Mouse (Mus musculus): Measurements from ENCODE around the gene Stag3. TPM values are rescaled to one million over a fixed set of nuclear protein-coding genes. Genes with fewer than 3 reads are reported as not detected.

Stag3 gene
- polyA plus RNA-seq, 1 experiment: 16.5 TPM

DNA sequence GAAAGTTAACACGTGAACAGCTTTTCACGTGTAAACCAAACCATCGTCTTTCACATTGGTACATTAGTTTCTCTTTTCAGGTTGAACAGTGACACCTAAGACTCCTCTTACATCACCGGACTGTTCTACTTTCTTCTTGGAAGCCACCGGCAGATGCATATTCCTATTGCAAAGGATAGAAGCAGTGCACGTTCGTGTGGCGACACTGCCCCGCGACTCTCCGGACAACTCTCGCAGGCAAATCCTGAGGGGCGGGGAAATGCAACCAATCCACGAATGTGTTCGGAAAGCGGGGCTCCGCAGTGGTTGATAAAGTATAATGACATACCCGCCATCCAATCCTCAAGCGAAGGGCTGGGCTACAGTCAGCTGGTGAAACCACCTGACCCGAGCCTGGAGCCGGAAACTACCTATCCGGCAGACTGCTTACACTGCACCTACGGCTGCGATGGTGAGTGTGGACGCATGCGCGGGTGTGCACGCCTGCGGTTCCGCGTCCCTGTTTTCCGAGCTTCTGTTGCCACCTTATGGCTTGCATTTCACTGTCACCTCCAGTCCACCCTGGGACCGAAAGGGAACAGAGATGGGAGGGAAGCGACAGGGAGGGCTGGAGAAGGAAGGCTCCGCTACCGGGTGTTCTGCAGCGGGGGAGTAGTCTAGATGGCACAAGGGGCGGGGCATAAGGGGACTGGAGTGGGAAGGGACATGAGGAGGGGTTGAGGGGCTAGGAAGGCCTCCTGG lies 24.5 kb upstream of the Stag3 start, which contains the start of gene Lamtor4:
TSS of gene Lamtor4 (plus strand) at position 130 of the 741 bp plus-strand sequence.
- Histone ChIP-seq H3K27ac (ENCODE audit: insufficient read depth, low read length) (0 out of 2 replicates have a peak within 1 kb of the TSS, but pooled peaks have one; percentile 48), H3K9ac (ENCODE audit: low read depth, poor library complexity, severe bottlenecking) (peak within 1 kb of the TSS; percentile 57), H3K9me3 (replicated peaks; ENCODE audit: control insufficient read depth, insufficient read depth, low read length, poor library complexity, severe bottlenecking) (no peaks in the 10 kb centered on the region), H3K4me1 (ENCODE audit: control insufficient read depth, insufficient read depth, low read length) (no peaks in the 10 kb centered on the region), H3K27me3 (ENCODE audit: control insufficient read depth, insufficient read depth, low read length, poor library complexity, severe bottlenecking) (no peaks in the 10 kb centered on the region), H3K36me3 (ENCODE audit: control insufficient read depth, insufficient read depth, low read length, poor library complexity, severe bottlenecking) (peaks cover 8% of the 10 kb centered on the region; the same call in 1 of the 2 replicates), H3K4me3 (ENCODE audit: low read depth, low read length) (peak within 1 kb of the TSS; percentile 96)
- TF ChIP-seq POLR2A (IDR thresholded peaks at IDR 0.05; ENCODE audit: insufficient read depth, low read length): peak; percentile 88
- peak; percentile 62 for TF ChIP-seq EP300 (IDR thresholded peaks at IDR 0.05; ENCODE audit: insufficient read depth, low read depth, low read length)
- TF ChIP-seq CTCF (IDR thresholded peaks at IDR 0.05; ENCODE audit: low read depth, low read length): no peak

DNA sequence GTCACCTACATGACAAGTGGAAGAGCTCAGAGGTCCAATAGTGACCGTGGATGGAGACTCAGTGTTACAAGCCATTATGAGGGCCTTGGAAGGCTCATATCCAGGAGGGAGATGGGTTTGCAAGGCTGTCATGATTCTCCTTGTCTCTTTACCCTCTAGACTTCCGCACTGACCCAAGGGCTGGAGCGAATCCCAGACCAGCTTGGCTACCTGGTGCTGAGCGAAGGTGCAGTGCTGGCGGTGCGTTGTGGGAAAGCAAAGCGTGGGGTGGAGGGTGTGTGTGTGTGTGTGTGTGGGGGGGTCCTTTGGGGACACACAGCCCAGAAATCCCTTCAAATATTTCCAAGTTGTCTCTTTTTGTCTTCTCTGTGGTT lies 24.0 kb upstream of the Stag3 start:
- Histone ChIP-seq H3K27me3 (ENCODE audit: control insufficient read depth, insufficient read depth, low read length, poor library complexity, severe bottlenecking) (no peaks in the 10 kb centered on the region), H3K36me3 (ENCODE audit: control insufficient read depth, insufficient read depth, low read length, poor library complexity, severe bottlenecking) (peaks cover 8% of the 10 kb centered on the region; the same call in 1 of the 2 replicates), H3K4me1 (ENCODE audit: control insufficient read depth, insufficient read depth, low read length) (no peaks in the 10 kb centered on the region), H3K4me3 (ENCODE audit: low read depth, low read length) (peak overlapping the region; percentile 77), H3K27ac (ENCODE audit: insufficient read depth, low read length) (no peak overlapping the region), H3K9ac (ENCODE audit: low read depth, poor library complexity, severe bottlenecking) (peak overlapping the region; percentile 16), H3K9me3 (replicated peaks; ENCODE audit: control insufficient read depth, insufficient read depth, low read length, poor library complexity, severe bottlenecking) (no peaks in the 10 kb centered on the region)
- no peak for TF ChIP-seq EP300 (IDR thresholded peaks at IDR 0.05; ENCODE audit: insufficient read depth, low read depth, low read length)
- no peak for TF ChIP-seq CTCF (IDR thresholded peaks at IDR 0.05; ENCODE audit: low read depth, low read length)
- TF ChIP-seq POLR2A (IDR thresholded peaks at IDR 0.05; ENCODE audit: insufficient read depth, low read length): no peak

GRCm38 (mm10) chr5:138256966-138257584 lies 23.0 kb upstream of the Stag3 start:
- no peak overlapping the region for H3K4me3 ChIP-seq (ENCODE audit: low read depth, low read length)
- H3K4me1 ChIP-seq (ENCODE audit: control insufficient read depth, insufficient read depth, low read length): no peaks in the 10 kb centered on the region
- no peaks in the 10 kb centered on the region for H3K27me3 ChIP-seq (ENCODE audit: control insufficient read depth, insufficient read depth, low read length, poor library complexity, severe bottlenecking)
- H3K27ac ChIP-seq (ENCODE audit: insufficient read depth, low read length): no peak overlapping the region
- H3K9ac ChIP-seq (ENCODE audit: low read depth, poor library complexity, severe bottlenecking): no peak overlapping the region
- TF ChIP-seq POLR2A (IDR thresholded peaks at IDR 0.05; ENCODE audit: insufficient read depth, low read length): no peak
- no peak for TF ChIP-seq EP300 (IDR thresholded peaks at IDR 0.05; ENCODE audit: insufficient read depth, low read depth, low read length)
- no peak for TF ChIP-seq CTCF (IDR thresholded peaks at IDR 0.05; ENCODE audit: low read depth, low read length)
- H3K36me3 ChIP-seq (ENCODE audit: control insufficient read depth, insufficient read depth, low read length, poor library complexity, severe bottlenecking): peaks cover 10% of the 10 kb centered on the region; the same call in 1 of the 2 replicates
- no peaks in the 10 kb centered on the region for H3K9me3 ChIP-seq (replicated peaks; ENCODE audit: control insufficient read depth, insufficient read depth, low read length, poor library complexity, severe bottlenecking)

- peaks cover 10% of the 10 kb centered on the region; the same call in 1 of the 2 replicates for H3K36me3 ChIP-seq (ENCODE audit: control insufficient read depth, insufficient read depth, low read length, poor library complexity, severe bottlenecking)
- no peaks in the 10 kb centered on the region for H3K4me1 ChIP-seq (ENCODE audit: control insufficient read depth, insufficient read depth, low read length)
- TF ChIP-seq POLR2A (IDR thresholded peaks at IDR 0.05; ENCODE audit: insufficient read depth, low read length): no peak
- no peak for TF ChIP-seq EP300 (IDR thresholded peaks at IDR 0.05; ENCODE audit: insufficient read depth, low read depth, low read length)
- no peak for TF ChIP-seq CTCF (IDR thresholded peaks at IDR 0.05; ENCODE audit: low read depth, low read length)
- H3K9ac ChIP-seq (ENCODE audit: low read depth, poor library complexity, severe bottlenecking): no peak overlapping the region
- H3K27me3 ChIP-seq (ENCODE audit: control insufficient read depth, insufficient read depth, low read length, poor library complexity, severe bottlenecking): no peaks in the 10 kb centered on the region
- no peak overlapping the region for H3K4me3 ChIP-seq (ENCODE audit: low read depth, low read length)
- H3K27ac ChIP-seq (ENCODE audit: insufficient read depth, low read length): no peak overlapping the region
- no peaks in the 10 kb centered on the region for H3K9me3 ChIP-seq (replicated peaks; ENCODE audit: control insufficient read depth, insufficient read depth, low read length, poor library complexity, severe bottlenecking)
These were observed 22.5 kb upstream of the Stag3 start for GRCm38 (mm10) chr5:138257585-138257978.

GRCm38 (mm10) chr5:138258078-138258477 lies 22.0 kb upstream of the Stag3 start:
- TF ChIP-seq EP300 (IDR thresholded peaks at IDR 0.05; ENCODE audit: insufficient read depth, low read depth, low read length) (no peak), POLR2A (IDR thresholded peaks at IDR 0.05; ENCODE audit: insufficient read depth, low read length) (no peak), CTCF (IDR thresholded peaks at IDR 0.05; ENCODE audit: low read depth, low read length) (no peak)
- no peaks in the 10 kb centered on the region for H3K9me3 ChIP-seq (replicated peaks; ENCODE audit: control insufficient read depth, insufficient read depth, low read length, poor library complexity, severe bottlenecking)
- H3K4me1 ChIP-seq (ENCODE audit: control insufficient read depth, insufficient read depth, low read length): no peaks in the 10 kb centered on the region
- no peaks in the 10 kb centered on the region for H3K27me3 ChIP-seq (ENCODE audit: control insufficient read depth, insufficient read depth, low read length, poor library complexity, severe bottlenecking)
- H3K36me3 ChIP-seq (ENCODE audit: control insufficient read depth, insufficient read depth, low read length, poor library complexity, severe bottlenecking): peaks cover 10% of the 10 kb centered on the region; the same call in 1 of the 2 replicates
- H3K27ac ChIP-seq (ENCODE audit: insufficient read depth, low read length): no peak overlapping the region
- H3K9ac ChIP-seq (ENCODE audit: low read depth, poor library complexity, severe bottlenecking): no peak overlapping the region
- no peak overlapping the region for H3K4me3 ChIP-seq (ENCODE audit: low read depth, low read length)

DNA sequence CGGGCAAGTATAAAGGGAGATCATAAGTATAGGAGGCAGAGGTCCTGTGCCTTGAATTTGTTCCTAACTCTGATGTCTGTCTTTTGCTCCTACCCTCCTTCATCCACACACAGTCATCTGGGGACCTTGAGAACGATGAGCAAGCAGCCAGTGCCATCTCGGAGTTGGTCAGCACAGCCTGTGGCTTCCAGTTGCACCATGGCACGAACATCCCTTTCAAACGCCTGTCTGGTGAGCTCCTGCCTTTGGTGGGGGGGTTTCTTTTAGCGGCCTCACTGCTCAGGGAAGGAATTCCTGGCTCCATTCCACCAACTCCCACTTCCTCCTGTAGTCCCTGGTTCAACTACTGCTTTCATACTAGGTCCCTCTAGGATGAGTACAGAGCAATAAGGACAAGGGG lies 21.5 kb upstream of the Stag3 start:
- Histone ChIP-seq H3K27me3 (ENCODE audit: control insufficient read depth, insufficient read depth, low read length, poor library complexity, severe bottlenecking) (no peaks in the 10 kb centered on the region), H3K4me3 (ENCODE audit: low read depth, low read length) (no peak overlapping the region), H3K36me3 (ENCODE audit: control insufficient read depth, insufficient read depth, low read length, poor library complexity, severe bottlenecking) (peaks cover 10% of the 10 kb centered on the region; the same call in 1 of the 2 replicates)

More for the DNA sequence above, 21.5 kb upstream of the Stag3 start:
- TF ChIP-seq POLR2A (IDR thresholded peaks at IDR 0.05; ENCODE audit: insufficient read depth, low read length) (no peak), EP300 (IDR thresholded peaks at IDR 0.05; ENCODE audit: insufficient read depth, low read depth, low read length) (no peak), CTCF (IDR thresholded peaks at IDR 0.05; ENCODE audit: low read depth, low read length) (no peak)
- H3K4me1 ChIP-seq (ENCODE audit: control insufficient read depth, insufficient read depth, low read length): no peaks in the 10 kb centered on the region
- no peak overlapping the region for H3K9ac ChIP-seq (ENCODE audit: low read depth, poor library complexity, severe bottlenecking)
- H3K9me3 ChIP-seq (replicated peaks; ENCODE audit: control insufficient read depth, insufficient read depth, low read length, poor library complexity, severe bottlenecking): no peaks in the 10 kb centered on the region
- no peak overlapping the region for H3K27ac ChIP-seq (ENCODE audit: insufficient read depth, low read length)
